Mouse (Mus musculus): ENCODE measurements around the gene Rnd1. TPM values are rescaled to one million over a fixed set of nuclear protein-coding genes. Genes with fewer than 3 reads are reported as not detected.

The Rnd1 gene
- polyA plus RNA-seq, 1 experiment = not detected

DNA sequence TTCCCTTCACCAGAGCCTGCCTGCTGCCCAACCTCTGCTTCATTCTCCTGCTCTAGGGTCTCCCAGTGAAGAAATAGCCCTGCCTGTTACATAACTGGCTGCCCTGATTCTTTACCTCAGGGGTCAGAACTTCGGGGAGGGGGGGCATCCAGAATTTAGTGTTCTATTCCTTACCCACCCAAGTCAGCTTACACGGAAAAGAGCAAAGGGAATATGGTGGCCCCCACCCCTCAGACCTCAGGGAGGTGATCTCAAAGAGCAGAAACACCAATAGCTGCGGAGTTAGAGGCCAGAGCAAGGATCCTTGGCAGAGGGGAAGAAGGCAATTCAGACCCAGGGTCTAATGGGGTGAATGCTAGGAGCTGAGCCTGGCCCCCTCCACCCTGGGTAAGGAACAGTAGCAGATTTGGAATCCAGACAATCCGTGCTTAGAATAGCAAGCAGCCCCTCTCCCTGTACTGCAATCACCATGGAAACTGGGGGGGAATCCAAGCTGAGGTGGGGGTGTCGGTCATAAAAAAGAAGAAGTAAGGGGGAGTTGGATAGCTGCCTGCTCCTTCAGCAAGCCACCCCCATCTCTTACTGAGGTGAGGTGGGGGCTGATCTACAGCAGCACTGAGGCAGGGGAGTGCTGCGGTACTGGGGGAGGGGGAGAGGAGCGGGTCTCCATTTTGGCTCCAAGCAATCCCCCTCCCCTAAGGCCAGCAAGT is 2.8 kb downstream of the Rnd1 start:
- Histone ChIP-seq H3K4me1 (ENCODE audit: control insufficient read depth, insufficient read depth, low read length) (peaks cover 28% of the 10 kb centered on the region), H3K27ac (ENCODE audit: insufficient read depth, low read depth, low read length) (no peak overlapping the region), H3K4me3 (ENCODE audit: insufficient read depth, low read depth, low read length) (peak overlapping the region; percentile 11; the same call in 1 of the 2 replicates)
- TF ChIP-seq POLR2A (IDR thresholded peaks at IDR 0.05; ENCODE audit: insufficient read depth, low read depth, low read length) (no peak), CTCF (IDR thresholded peaks at IDR 0.05; ENCODE audit: insufficient read depth, low read depth, low read length) (no peak)
- 22% methylated on average over 7 of the region's 7 CpGs for WGBS

DNA sequence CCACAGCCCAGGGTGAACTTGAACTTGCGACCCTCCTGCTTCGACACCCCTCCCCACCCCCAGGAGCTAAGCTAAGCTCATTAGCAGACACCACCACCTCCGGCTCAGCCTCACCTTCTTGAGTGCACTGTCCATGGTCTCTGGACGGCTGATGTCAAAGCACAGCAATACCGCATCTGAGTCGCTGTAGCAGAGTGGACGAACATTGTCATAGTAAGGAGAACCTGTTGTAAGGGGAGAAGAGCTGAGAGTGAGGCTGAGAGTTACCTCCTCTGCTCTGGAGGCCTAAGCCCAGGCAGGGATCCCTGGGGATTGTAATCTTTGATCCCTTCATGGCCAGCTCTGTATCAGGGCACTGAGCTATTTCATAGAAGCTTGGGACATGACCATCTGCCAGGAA is 3.5 kb downstream of the Rnd1 start:
- no peak for TF ChIP-seq CTCF (IDR thresholded peaks at IDR 0.05; ENCODE audit: insufficient read depth, low read depth, low read length)
- no peak for TF ChIP-seq POLR2A (IDR thresholded peaks at IDR 0.05; ENCODE audit: insufficient read depth, low read depth, low read length)
- Histone ChIP-seq H3K4me3 (ENCODE audit: insufficient read depth, low read depth, low read length) (no peak overlapping the region), H3K27ac (ENCODE audit: insufficient read depth, low read depth, low read length) (no peak overlapping the region), H3K4me1 (ENCODE audit: control insufficient read depth, insufficient read depth, low read length) (peaks cover 28% of the 10 kb centered on the region)
- WGBS = 86% methylated on average over 7 of the region's 7 CpGs

DNA sequence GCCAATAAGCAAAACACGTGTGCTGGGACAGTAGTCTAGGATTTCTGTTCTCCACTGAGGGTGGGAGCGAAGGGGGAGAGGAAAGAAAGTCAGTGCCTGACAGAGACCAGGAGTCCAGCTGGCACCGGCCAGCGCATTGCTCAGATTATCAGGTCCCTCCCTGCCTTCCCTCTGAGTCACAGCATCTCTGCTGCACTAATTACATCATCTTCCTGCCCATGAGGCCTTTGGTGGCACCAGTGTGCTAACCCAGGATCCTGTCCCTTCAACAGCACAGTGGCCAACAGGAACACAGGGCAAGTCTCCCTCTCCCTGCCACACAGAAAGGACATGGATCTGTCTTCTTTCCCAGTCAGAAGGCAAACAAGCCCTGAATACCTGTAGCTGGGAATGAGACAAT is 4.7 kb downstream of the Rnd1 start:
- H3K4me1 ChIP-seq (ENCODE audit: control insufficient read depth, insufficient read depth, low read length) = peaks cover 28% of the 10 kb centered on the region
- TF ChIP-seq POLR2A (IDR thresholded peaks at IDR 0.05; ENCODE audit: insufficient read depth, low read depth, low read length) (no peak), CTCF (IDR thresholded peaks at IDR 0.05; ENCODE audit: insufficient read depth, low read depth, low read length) (no peak)
- 47% methylated on average over 4 of the region's 4 CpGs for WGBS
- 0 out of 2 replicates have a peak overlapping the region, but pooled peaks have one; percentile 6 for H3K27ac ChIP-seq (ENCODE audit: insufficient read depth, low read depth, low read length)
- no peak overlapping the region for H3K4me3 ChIP-seq (ENCODE audit: insufficient read depth, low read depth, low read length)

GRCm38 (mm10) chr15:98664042-98664907 is 13.0 kb downstream of the Rnd1 start:
- TF ChIP-seq CTCF (IDR thresholded peaks at IDR 0.05; ENCODE audit: insufficient read depth, low read depth, low read length) (no peak), POLR2A (IDR thresholded peaks at IDR 0.05; ENCODE audit: insufficient read depth, low read depth, low read length) (no peak)
- 74% methylated on average over 11 of the region's 11 CpGs for WGBS
- H3K27ac ChIP-seq (ENCODE audit: insufficient read depth, low read depth, low read length) = no peak overlapping the region
- no peak overlapping the region for H3K4me3 ChIP-seq (ENCODE audit: insufficient read depth, low read depth, low read length)
- H3K4me1 ChIP-seq (ENCODE audit: control insufficient read depth, insufficient read depth, low read length) = peaks cover 5% of the 10 kb centered on the region; the same call in 1 of the 2 replicates

- no peak for TF ChIP-seq CTCF (IDR thresholded peaks at IDR 0.05; ENCODE audit: insufficient read depth, low read depth, low read length)
- TF ChIP-seq POLR2A (IDR thresholded peaks at IDR 0.05; ENCODE audit: insufficient read depth, low read depth, low read length) = peak; percentile 65; the same call in 1 of the 2 replicates
- WGBS = 3% methylated on average over 48 of the region's 48 CpGs
- Histone ChIP-seq H3K27ac (ENCODE audit: insufficient read depth, low read depth, low read length) (peak within 1 kb of the TSS; percentile 66), H3K4me1 (ENCODE audit: control insufficient read depth, insufficient read depth, low read length) (peaks cover 5% of the 10 kb centered on the region; the same call in 1 of the 2 replicates), H3K4me3 (ENCODE audit: insufficient read depth, low read depth, low read length) (peak within 1 kb of the TSS; percentile 77)
Measured at GRCm38 (mm10) chr15:98662567-98663545, 14.4 kb downstream of the Rnd1 start, which contains the start of gene Ddx23. Gene Ddx23, minus strand, starts transcription at chr15:98662894.

- Histone ChIP-seq H3K4me1 (ENCODE audit: control insufficient read depth, insufficient read depth, low read length) (peaks cover 5% of the 10 kb centered on the region; the same call in 1 of the 2 replicates), H3K4me3 (ENCODE audit: insufficient read depth, low read depth, low read length) (peak overlapping the region; percentile 77), H3K27ac (ENCODE audit: insufficient read depth, low read depth, low read length) (peak overlapping the region; percentile 66)
- under 1% methylated on average over 14 of the region's 14 CpGs for whole genome bisulfite sequencing
- TF ChIP-seq POLR2A (IDR thresholded peaks at IDR 0.05; ENCODE audit: insufficient read depth, low read depth, low read length) (no peak), CTCF (IDR thresholded peaks at IDR 0.05; ENCODE audit: insufficient read depth, low read depth, low read length) (no peak)
Measured at GRCm38 (mm10) chr15:98662198-98662566, 15.1 kb downstream of the Rnd1 start.

- Histone ChIP-seq H3K4me1 (ENCODE audit: control insufficient read depth, insufficient read depth, low read length) (peaks cover 5% of the 10 kb centered on the region; the same call in 1 of the 2 replicates), H3K27ac (ENCODE audit: insufficient read depth, low read depth, low read length) (no peak overlapping the region), H3K4me3 (ENCODE audit: insufficient read depth, low read depth, low read length) (no peak overlapping the region)
- 86% methylated on average over 15 of the region's 15 CpGs for WGBS
- no peak for TF ChIP-seq CTCF (IDR thresholded peaks at IDR 0.05; ENCODE audit: insufficient read depth, low read depth, low read length)
- no peak for TF ChIP-seq POLR2A (IDR thresholded peaks at IDR 0.05; ENCODE audit: insufficient read depth, low read depth, low read length)
Measured at GRCm38 (mm10) chr15:98656982-98657751, 20.1 kb downstream of the Rnd1 start.

Measured in olfactory bulb, adult 2 months (tissue).